Mouse (Mus musculus): ENCODE measurements around the gene Ccdc121. TPM values are rescaled to one million over a fixed set of nuclear protein-coding genes. Genes with fewer than 3 reads are reported as not detected.
"Not testable (repeated sequence)": the region's sequence is repeated elsewhere in the genome, so short reads cannot be mapped to it uniquely, and the experiment has no call there.

Gene Ccdc121
- polyA plus RNA-seq, 1 experiment = not detected

DNA sequence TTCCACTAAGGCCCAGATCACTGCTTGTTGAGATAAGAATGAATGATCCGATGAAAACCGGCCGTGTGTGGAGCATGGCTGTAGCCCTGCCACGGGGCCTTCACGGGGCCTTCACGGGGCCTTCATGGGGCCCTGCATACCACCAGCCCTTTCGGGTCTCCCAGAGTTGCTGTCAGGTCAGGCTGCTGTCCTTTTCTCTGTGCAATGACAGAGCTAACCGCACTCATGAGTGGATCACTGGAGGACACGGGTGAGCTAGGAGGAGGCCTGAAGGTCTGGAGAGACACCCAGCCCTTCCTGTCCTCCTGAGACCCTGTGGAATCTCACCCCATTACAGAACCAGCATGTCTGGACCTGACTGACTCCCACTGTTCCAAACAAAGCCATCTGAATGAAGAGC is 6.8 kb upstream of the Ccdc121 start:
- TF ChIP-seq POLR2A (IDR thresholded peaks at IDR 0.05; ENCODE audit: control insufficient read depth, extremely low read depth, insufficient read depth, low read length, poor library complexity) (no peak), CTCF (IDR thresholded peaks at IDR 0.05; ENCODE audit: borderline replicate concordance, control insufficient read depth, extremely low read depth, insufficient read depth, low read length, poor library complexity) (no peak)
- H3K27ac ChIP-seq (ENCODE audit: control insufficient read depth, insufficient read depth, low read length) = no peak overlapping the region
- WGBS = 92% methylated on average over 9 of the region's 9 CpGs

DNA sequence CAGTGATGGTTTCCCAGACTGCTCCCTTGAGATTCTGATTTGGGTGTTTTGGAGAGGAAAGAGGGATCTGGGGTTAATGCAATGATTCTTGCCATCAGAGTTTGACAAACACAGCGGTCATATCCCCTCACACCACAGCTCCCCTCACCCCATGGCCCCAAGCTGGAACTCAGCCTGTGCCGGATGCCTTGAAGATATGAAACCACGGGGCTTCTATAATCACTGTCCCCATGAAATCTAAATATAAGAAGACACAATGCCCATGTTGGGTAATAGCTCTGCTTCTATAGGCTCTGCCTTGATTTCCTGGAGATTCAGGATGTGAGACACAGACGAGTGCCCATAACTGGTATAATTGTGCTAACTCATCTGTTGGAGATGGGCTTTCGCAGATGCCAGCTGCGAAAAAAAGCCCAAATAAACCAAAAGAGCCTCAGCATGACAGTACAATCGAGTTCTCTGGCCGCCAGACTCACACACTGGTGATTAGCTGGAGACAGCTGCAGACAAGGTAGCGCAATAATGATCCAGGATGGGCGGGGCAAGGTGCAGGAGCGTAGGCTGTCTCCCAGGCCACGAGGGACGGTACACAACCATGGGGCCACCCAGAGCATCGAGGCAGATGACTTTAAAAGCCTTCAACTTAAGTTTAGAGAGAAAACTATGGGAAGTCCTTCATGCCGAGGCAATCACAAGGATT is 1.3 kb upstream of the Ccdc121 start:
- no peak for DNase-seq
- no peak for TF ChIP-seq POLR2A (IDR thresholded peaks at IDR 0.05; ENCODE audit: control insufficient read depth, extremely low read depth, insufficient read depth, low read length, poor library complexity)
- no peak for TF ChIP-seq CTCF (IDR thresholded peaks at IDR 0.05; ENCODE audit: borderline replicate concordance, control insufficient read depth, extremely low read depth, insufficient read depth, low read length, poor library complexity)
- no peaks in the 10 kb centered on the region for H3K27me3 ChIP-seq (ENCODE audit: control insufficient read depth, insufficient read depth, low read length)
- no peak overlapping the region for H3K4me3 ChIP-seq (ENCODE audit: control insufficient read depth, insufficient read depth, low read length)
- H3K27ac ChIP-seq (ENCODE audit: control insufficient read depth, insufficient read depth, low read length) = no peak overlapping the region
- H3K36me3 ChIP-seq (ENCODE audit: control insufficient read depth, insufficient read depth, low read length) = no peaks in the 10 kb centered on the region
- 89% methylated on average over 15 of the region's 15 CpGs for WGBS
- no peaks in the 10 kb centered on the region for H3K4me1 ChIP-seq (replicated peaks; ENCODE audit: control insufficient read depth, insufficient read depth, low read length)

More for the DNA sequence above, 6.8 kb upstream of the Ccdc121 start:
- Histone ChIP-seq H3K4me3 (ENCODE audit: control insufficient read depth, insufficient read depth, low read length) (no peak overlapping the region), H3K27me3 (ENCODE audit: control insufficient read depth, insufficient read depth, low read length) (no peaks in the 10 kb centered on the region), H3K4me1 (replicated peaks; ENCODE audit: control insufficient read depth, insufficient read depth, low read length) (no peaks in the 10 kb centered on the region), H3K36me3 (ENCODE audit: control insufficient read depth, insufficient read depth, low read length) (no peaks in the 10 kb centered on the region)
- DNase-seq = no peak

DNA sequence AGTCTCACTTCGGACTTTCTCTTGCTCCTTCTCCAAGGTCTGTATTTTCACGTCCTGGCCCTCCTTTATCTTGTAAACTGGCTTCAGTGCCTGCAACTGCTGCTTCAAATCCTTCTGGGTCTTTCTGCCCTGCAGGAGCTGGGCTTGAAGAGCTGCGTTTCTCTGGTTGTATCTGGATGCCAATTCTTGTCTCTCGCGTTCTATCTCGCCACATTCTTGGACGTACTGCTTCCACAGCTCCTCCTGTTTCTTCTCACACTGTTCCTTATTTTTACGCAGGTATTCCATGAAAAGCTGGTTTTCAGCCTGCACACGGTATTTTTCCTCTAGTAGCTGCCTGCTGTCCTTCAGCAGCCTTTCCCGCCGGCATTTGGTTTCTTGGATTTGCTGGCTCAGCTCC is 396 bp downstream of the Ccdc121 start:
- WGBS = 95% methylated on average over 11 of the region's 11 CpGs
- not testable (repeated sequence) for DNase-seq; H3K36me3 ChIP-seq (ENCODE audit: control insufficient read depth, insufficient read depth, low read length); H3K27ac ChIP-seq (ENCODE audit: control insufficient read depth, insufficient read depth, low read length); H3K4me1 ChIP-seq (replicated peaks; ENCODE audit: control insufficient read depth, insufficient read depth, low read length); H3K27me3 ChIP-seq (ENCODE audit: control insufficient read depth, insufficient read depth, low read length); H3K4me3 ChIP-seq (ENCODE audit: control insufficient read depth, insufficient read depth, low read length)

GRCm38 (mm10) chr1:181505367-181505766 is 5.9 kb downstream of the Ccdc121 start:
- H3K27me3 ChIP-seq (ENCODE audit: control insufficient read depth, insufficient read depth, low read length) = no peaks in the 10 kb centered on the region
- no peaks in the 10 kb centered on the region for H3K36me3 ChIP-seq (ENCODE audit: control insufficient read depth, insufficient read depth, low read length)
- H3K27ac ChIP-seq (ENCODE audit: control insufficient read depth, insufficient read depth, low read length) = no peak overlapping the region
- H3K4me3 ChIP-seq (ENCODE audit: control insufficient read depth, insufficient read depth, low read length) = no peak overlapping the region
- DNase-seq = no peak
- TF ChIP-seq POLR2A (IDR thresholded peaks at IDR 0.05; ENCODE audit: control insufficient read depth, extremely low read depth, insufficient read depth, low read length, poor library complexity) (no peak), CTCF (IDR thresholded peaks at IDR 0.05; ENCODE audit: borderline replicate concordance, control insufficient read depth, extremely low read depth, insufficient read depth, low read length, poor library complexity) (no peak)
- no peaks in the 10 kb centered on the region for H3K4me1 ChIP-seq (replicated peaks; ENCODE audit: control insufficient read depth, insufficient read depth, low read length)
- WGBS = 24% methylated on average over 8 of the region's 8 CpGs

- 93% methylated on average over 2 of the region's 2 CpGs for WGBS
- TF ChIP-seq POLR2A (IDR thresholded peaks at IDR 0.05; ENCODE audit: control insufficient read depth, extremely low read depth, insufficient read depth, low read length, poor library complexity) (no peak), CTCF (IDR thresholded peaks at IDR 0.05; ENCODE audit: borderline replicate concordance, control insufficient read depth, extremely low read depth, insufficient read depth, low read length, poor library complexity) (no peak)
- no peaks in the 10 kb centered on the region for H3K4me1 ChIP-seq (replicated peaks; ENCODE audit: control insufficient read depth, insufficient read depth, low read length)
- no peak overlapping the region for H3K4me3 ChIP-seq (ENCODE audit: control insufficient read depth, insufficient read depth, low read length)
- DNase-seq = no peak
- no peaks in the 10 kb centered on the region for H3K36me3 ChIP-seq (ENCODE audit: control insufficient read depth, insufficient read depth, low read length)
- H3K27me3 ChIP-seq (ENCODE audit: control insufficient read depth, insufficient read depth, low read length) = no peaks in the 10 kb centered on the region
- no peak overlapping the region for H3K27ac ChIP-seq (ENCODE audit: control insufficient read depth, insufficient read depth, low read length)
These were observed 7.8 kb downstream of the Ccdc121 start for GRCm38 (mm10) chr1:181503471-181503870.

DNA sequence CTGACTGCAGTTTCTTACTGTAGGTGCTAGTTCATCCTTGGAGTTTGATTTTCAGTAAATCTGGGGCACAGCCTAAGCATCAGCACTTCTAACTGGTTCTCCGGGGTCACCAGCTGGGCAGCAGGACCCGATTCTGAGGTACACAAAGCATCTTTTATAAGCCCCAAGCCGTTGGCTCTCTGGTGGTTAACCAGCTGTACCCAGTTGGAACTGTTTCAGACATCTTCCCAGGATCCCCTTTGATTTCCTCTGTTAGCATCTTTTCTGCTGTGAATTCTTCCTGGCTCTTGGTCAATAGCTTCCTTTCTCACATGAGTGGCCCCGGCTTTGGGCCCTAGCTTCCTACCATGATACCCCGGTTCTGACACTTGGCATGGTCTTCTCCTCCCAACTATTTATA is 26.6 kb downstream of the Ccdc121 start:
- WGBS = 83% methylated on average over 5 of the region's 5 CpGs
- no peak overlapping the region for H3K27ac ChIP-seq (ENCODE audit: control insufficient read depth, insufficient read depth, low read length)

GRCm38 (mm10) chr1:181476557-181476956 is 34.7 kb downstream of the Ccdc121 start:
- no peaks in the 10 kb centered on the region for H3K27me3 ChIP-seq (ENCODE audit: control insufficient read depth, insufficient read depth, low read length)
- H3K27ac ChIP-seq (ENCODE audit: control insufficient read depth, insufficient read depth, low read length) = no peak overlapping the region
- H3K36me3 ChIP-seq (ENCODE audit: control insufficient read depth, insufficient read depth, low read length) = no peaks in the 10 kb centered on the region
- TF ChIP-seq CTCF (IDR thresholded peaks at IDR 0.05; ENCODE audit: borderline replicate concordance, control insufficient read depth, extremely low read depth, insufficient read depth, low read length, poor library complexity) = no peak
- no peak for TF ChIP-seq POLR2A (IDR thresholded peaks at IDR 0.05; ENCODE audit: control insufficient read depth, extremely low read depth, insufficient read depth, low read length, poor library complexity)
- no peak overlapping the region for H3K4me3 ChIP-seq (ENCODE audit: control insufficient read depth, insufficient read depth, low read length)
- no peak for DNase-seq
- WGBS = 80% methylated on average over 6 of the region's 6 CpGs
- no peaks in the 10 kb centered on the region for H3K4me1 ChIP-seq (replicated peaks; ENCODE audit: control insufficient read depth, insufficient read depth, low read length)

More for the DNA sequence above, 26.6 kb downstream of the Ccdc121 start:
- no peak for DNase-seq
- Histone ChIP-seq H3K36me3 (ENCODE audit: control insufficient read depth, insufficient read depth, low read length) (no peaks in the 10 kb centered on the region), H3K27me3 (ENCODE audit: control insufficient read depth, insufficient read depth, low read length) (no peaks in the 10 kb centered on the region), H3K4me1 (replicated peaks; ENCODE audit: control insufficient read depth, insufficient read depth, low read length) (no peaks in the 10 kb centered on the region), H3K4me3 (ENCODE audit: control insufficient read depth, insufficient read depth, low read length) (no peak overlapping the region)
- TF ChIP-seq POLR2A (IDR thresholded peaks at IDR 0.05; ENCODE audit: control insufficient read depth, extremely low read depth, insufficient read depth, low read length, poor library complexity) (no peak), CTCF (IDR thresholded peaks at IDR 0.05; ENCODE audit: borderline replicate concordance, control insufficient read depth, extremely low read depth, insufficient read depth, low read length, poor library complexity) (no peak)
